Mouse (Mus musculus) heart, postnatal 4 days (tissue): ENCODE results near the gene Tapt1. TPM values are rescaled to one million over a fixed set of nuclear protein-coding genes. Genes with fewer than 3 reads are reported as not detected.

Source experiments
- DNase-seq: peaks from one replicate; pipeline ENCODE4 v3.0.0; 2021
- total RNA-seq, 2 experiments: library from RNA; stranded (reverse); gene quantifications; 2 replicates each; pipeline ENCODE4 v1.2.3; 2021

Gene Tapt1
- 10 to 100 TPM; 28.7 to 35.1 TPM for total RNA-seq

DNA sequence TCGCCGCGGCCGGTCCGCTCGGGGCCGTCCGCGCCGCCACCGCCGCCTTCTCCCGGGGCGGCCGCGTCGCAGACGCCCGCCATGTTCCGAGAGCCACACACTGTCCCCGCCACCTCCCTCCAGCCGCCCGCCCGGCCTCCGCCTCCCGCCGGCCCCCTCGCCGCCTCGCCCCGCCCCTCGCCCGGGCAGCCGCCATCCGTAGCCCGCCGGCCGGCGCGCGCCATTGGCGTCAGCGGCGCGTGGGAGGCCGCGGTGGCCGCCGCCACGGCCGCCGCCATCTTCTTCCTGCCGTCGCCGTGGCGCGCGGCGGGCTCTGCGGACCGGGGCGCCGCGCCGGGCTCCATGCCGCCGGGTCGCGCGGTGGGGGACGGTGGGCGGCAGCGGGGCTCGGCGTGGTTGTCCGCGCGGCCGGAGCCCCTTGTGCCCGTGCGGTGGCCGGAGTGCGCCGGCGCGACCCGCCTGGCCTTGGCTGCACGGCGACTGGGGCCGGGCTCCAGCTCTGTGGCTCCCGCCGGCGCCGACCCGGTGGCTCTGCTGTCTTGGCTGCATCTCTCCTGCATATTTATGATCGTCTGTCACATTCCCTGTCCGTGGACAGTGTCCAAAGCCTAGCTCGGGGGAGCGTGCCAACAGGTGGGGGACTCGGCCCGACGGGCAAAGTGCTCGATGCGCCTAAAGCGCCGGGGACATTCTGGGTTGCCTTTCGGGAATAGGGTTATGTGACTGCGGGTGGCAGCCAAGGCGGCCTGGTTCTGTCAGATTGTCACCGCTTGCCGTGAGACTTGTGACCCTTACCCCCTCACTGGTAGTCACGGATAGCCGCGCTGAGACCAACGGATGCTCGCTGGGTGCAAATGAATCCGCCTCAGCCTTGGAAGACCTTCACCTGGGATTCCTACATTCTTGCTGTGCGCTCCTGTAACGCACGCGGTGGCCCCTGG is at the start of gene Tapt1:
Tapt1 (minus strand) TSS at position 106 of the 941 bp plus-strand sequence.
- DNase-seq, result peak; percentile 93

DNA sequence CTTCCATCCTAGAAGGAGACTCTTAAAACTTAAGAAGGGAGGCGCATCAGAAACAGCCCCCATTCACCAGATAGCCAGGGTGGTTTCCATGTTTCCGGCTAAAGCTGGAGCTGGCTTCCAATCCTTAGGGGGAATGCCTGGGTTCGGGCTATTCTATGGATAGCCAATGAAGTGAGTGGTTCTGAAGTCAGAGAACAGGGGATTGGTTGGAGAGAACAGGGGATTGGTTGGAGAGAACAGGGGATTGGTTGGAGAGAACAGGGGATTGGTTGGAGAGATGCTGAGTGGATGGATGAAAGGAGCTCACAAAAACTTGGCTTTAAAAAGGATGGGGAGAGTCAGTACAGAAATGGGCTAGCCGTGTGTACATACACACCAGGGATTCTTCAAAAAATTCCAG is 45.1 kb upstream of the Tapt1 start:
- DNase-seq, result no peak

DNA sequence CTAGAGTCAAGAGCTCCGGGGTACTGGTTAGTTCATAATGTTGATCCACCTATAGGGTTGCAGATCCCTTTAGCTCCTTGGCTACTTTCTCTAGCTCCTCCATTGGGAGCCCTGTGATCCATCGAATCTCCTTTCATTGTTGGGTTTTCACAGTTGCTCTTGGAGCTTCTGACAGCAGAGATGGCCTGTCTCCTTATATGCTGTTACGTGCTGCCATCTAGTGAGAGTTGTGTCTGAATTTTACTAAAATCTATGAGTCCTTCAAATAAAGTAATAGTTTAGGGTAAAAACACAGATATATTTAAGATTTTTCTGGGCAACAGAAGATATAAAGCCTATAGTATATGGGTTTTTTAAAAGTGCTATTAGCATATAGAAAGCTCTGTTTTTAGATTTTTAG is 42.1 kb upstream of the Tapt1 start:
- peak; percentile 25 for DNase-seq

DNA sequence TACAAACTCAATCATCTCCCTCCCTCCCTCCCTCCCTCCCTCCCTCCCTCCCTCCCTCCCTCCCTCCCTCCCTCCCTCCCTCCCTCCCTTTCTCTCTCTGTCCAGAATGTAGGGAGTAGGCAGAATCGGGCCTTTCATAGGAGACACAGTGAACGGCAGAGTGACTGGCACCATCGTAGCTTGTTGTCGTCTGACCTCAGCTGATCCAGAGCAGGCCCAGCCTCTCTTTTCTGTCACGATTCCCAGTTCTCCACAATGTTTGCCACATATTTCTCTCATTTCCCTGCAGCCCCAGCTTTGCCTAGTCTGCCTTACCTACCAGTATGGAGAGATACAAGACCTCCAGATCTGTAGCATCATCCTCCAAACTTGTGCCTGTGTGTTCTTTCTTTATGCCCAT is 35.3 kb upstream of the Tapt1 start:
- no peak for DNase-seq

DNA sequence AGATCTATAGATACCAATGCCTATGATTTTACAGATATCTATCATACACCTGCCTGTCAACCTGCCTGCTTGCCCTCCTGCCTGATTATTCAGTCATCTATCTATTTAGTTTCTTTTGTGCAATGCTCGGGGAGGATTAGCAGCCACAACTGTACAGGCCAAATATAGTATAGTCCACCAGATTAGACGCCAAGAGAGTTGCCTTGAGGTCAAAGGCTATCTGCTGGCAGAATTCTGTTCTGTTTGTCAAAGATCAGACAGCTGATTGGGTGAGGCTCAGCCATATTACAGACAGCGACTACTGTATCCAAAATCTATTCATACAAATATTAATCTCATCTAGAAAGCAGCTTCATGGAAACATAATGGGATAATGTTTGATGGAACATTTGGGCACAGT is 34.7 kb upstream of the Tapt1 start:
- DNase-seq, result no peak

DNA sequence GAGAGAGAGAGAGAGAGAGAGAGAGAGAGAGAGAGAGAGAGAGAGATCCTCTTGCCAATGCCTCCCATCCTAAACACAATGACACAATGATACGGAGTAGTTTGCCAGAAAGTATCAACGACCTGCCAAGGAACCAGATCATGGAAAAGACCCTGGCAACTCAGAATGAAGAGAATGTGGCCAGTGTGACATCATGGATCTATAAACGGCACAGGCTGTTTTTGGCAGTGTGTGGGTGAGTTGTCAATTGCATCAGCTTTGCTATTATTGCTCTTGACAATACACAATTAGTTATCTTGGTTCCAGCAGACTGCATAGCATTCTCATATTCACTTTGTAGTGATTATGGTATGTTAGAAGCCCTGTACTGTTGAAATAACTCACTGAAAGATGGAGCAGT is 33.3 kb upstream of the Tapt1 start:
- DNase-seq, result no peak

DNA sequence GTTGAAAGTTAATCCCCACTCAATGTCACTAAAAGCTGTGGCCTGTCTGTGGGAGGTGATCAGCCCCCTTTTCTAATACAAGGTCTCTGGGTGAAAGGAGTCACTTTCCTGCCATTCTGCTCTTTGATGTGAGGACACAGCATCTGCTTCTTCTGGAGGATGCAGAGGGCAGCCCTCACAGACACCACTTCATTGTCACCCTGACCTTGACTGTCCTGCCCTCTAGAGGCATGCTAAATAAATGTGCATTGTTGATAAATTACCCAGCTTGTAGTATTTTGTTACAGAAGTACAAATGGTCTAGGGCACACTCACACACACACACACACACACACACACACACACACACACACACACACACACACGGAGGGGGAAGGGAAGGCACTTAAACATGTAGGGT is 31.7 kb upstream of the Tapt1 start:
- no peak for DNase-seq

DNA sequence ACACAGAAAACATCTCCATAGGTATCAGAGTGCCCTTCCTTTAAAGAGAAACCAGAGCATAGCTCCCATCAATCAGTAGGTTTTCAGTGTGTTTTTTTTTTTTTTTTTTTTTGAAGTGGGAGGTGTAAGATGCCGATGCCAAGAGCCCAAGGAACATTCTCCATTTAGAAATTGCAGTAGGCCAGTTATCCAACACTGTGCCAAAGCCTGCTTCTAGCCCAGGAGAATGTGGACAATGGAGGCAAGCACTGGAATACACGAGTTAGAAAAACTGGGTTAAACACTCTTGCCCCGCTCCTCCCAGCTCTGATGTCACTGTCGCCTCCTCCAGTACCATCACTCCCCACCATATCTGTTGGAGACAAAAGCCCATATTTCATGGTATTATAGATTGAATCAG is 31.0 kb upstream of the Tapt1 start:
- DNase-seq, result no peak

DNA sequence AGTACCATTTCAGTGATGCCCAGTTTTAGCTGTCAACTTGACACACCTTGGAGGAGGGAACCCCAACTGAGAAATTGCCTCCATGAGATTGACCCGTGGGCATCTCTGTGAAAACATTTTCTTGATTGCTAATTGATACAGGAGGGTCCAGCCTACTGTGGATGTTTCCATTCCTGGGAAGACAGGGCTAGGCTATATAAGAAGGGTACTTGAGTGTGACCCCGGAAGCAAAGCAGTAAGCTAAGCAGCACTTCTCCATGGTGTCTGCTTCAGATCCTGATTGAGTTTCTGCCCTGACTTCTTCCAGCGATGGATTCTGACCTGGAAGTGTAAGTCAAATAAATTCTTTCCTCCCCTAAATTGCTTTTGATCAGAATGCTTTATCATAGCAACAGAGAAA is 30.1 kb upstream of the Tapt1 start:
- no peak for DNase-seq

DNA sequence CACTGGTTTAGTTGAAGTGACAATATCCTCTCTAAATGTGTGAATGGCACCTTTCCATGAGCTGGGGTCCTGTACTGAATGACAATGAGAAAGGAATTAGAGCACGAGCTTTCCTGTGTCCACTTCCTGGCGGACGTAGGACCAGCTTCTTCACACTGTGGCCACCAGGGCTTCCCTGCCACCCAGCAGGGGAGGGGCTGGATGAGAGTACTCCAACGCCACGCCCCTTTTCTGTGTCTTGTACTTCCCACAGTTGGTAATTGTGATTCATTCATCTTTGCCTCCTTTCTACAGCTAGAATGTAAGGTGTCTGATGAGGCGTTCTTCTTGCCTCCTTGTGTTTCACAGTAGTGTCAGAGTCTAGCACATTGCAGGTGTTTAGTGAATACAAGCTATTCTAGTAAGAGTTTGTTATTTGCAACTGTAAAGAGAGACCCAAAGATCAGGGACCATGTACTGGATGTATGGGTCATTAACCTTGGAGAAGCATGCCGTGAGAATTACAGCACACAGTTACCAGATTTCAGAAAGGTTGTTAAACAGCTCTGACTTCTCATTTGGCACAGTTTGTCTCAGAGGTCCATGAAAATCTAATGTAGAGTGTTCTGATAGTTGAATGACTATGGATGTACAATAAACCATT is 29.5 kb upstream of the Tapt1 start:
- no peak for DNase-seq

DNA sequence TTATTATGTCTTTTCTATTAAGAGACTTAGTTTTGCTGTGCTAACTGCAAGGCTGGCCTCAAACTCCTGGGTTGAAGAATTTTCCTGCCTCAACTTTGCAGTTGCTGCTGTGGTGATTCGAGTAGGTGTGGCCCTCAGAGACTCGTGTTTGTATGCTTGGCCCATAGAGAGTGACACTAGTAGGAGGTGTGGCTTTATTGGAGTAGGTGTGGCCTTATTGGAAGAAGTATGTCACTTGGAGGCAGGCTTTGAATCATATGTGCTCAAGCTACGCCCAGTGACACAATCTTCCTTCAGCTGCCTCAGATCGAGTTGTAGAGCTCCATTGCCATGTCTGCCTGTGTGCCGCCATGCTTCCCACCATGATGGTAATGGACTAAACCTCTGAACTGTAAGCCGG is 27.0 kb upstream of the Tapt1 start:
- no peak for DNase-seq

DNA sequence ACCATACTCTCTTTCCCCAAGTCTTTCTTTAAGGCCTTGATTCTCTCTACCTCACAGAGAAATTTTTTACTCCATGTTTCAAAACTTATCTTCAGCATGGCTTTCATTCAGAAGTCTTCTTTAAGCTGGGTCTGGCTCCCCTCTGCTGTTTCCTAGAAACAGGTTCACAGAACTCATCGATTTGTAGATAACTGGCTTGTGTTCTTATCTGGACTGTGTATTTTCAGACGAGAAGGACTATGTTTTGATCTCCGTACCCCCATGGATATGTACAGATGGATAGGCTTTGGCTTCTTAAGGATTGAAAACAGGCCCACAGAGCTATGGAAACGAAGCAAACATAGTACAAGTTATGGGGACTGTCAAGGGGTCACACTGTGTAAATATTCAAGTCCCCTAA is 26.0 kb upstream of the Tapt1 start:
- no peak for DNase-seq

DNA sequence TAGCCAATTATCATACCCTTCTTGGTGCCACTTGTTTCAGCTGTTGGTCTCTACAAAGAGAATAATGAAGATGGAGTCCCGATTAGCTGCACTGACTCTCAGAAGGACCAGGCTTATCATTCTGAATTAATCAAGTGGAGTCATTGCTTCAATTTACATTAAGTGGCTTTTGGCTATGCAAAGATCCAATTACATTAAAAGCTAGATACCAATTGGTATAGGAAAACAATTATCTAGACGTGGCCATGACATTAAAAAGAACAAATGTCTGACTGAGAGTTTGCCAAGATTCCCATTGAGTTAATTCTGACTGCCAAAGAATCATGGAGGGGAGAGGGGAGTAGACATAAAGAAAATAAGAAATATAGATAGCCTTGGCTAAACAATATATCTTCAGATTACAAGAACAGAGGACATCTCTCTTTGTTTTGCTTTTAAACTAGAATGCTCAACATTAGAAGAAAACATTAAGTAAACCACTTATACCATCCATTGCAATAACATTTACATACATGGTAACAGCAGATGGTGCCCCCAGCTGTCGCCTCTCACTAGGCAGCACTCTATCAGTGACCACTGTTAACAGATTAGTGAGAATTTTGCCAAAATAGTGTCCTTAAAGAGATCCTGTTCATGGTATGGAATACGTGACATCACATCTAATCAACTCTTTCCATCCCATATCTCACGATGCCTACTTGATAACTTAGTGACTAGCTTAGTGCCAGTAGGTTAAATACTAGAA is 24.0 kb upstream of the Tapt1 start:
- no peak for DNase-seq

DNA sequence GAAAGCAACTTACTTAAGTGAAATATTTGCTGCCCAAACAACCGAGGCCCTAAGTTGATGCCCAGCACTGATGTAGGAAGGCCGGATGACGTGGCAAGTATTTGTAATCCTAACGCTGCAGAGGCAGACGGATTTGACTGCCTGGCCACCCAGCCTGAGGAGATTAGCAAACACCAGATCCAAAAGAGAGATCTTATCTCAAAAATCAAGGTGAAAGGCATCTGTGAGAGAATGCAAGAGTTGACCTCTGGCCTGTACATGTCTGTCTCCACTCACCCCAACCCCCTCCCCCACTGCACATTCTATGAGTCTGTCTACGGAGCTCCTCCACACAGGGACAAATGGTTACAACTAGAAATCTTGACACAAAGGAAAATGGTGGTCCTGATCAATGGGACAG is 22.9 kb upstream of the Tapt1 start:
- no peak for DNase-seq

DNA sequence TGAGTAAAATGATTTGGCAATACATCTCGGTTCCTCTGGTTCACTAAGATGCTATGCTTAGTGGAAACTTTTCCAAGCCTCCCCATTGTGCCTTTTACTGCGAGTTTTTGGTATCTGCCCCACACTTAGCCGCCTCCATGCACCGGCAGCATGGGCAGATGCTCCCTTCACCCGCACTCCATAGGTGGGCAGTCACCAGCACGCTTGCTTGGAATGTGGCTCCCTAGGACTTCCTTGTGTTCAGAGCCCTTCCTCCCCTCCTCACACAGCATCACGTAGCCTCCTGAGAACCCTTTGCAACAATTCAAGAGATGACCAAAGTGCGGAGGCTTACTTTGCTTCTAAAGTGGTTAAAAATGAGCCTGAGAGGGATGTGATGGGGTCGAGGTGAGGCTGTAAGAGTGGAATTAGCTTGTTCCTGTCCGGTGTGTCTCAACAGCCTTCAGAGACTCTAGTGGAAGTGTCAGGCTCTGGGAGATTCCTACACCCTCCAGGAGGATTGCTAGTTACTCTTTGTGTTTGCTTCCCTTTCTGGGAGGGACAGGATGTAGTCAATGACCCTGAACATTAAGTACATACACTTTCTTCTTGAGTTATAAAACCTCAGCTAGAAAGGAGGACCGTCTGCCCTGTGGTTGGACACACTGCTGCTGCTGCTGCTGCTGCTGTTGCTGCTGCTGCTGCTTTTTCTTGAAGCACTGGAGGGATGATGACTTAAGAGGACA is 20.2 kb upstream of the Tapt1 start:
- DNase-seq, result no peak

DNA sequence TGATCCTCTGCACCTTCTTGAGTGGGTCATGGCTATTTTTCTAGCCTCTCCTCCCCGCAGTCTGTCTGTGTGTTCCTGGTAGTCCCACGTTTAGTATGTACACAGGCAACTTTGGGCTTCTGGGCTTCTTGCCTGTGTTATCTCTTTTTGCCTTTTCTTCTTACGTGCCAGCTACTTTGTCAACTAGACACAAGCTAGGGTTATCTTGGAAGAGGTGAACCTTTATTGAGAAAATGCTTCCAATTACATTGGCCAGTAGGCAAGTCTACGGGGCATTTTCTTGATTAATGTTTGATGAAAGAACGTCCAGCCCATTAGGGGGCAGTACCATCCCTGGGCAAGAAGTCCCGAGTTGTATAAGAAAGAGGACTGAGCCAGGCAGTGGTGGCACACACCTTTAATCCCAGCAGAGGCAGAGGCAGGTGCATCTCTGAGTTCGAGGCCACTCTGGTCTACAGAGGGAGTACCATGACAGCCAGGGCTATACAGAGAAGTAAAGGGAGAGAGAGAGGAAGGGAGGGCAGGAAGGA is 18.5 kb upstream of the Tapt1 start:
- no peak for DNase-seq

DNA sequence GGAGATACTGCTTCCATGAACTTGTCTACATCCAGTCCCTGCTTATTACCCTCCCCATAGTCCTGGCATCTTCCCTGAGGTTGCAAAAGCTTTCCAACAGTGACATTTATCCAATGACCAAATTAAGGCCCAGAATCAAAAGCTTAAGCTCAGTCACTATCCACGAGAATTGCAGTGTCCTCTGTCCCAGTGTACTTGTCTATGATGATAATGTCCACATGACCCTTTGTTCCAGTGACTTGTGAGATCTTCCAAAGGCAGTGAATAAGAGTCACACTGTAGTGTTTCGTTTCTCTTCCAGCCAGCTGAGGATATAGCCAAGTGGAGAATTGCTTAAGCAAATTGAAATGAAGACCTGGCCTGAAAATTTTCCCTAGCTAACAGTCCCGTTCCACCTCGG is 16.4 kb upstream of the Tapt1 start:
- no peak for DNase-seq

DNA sequence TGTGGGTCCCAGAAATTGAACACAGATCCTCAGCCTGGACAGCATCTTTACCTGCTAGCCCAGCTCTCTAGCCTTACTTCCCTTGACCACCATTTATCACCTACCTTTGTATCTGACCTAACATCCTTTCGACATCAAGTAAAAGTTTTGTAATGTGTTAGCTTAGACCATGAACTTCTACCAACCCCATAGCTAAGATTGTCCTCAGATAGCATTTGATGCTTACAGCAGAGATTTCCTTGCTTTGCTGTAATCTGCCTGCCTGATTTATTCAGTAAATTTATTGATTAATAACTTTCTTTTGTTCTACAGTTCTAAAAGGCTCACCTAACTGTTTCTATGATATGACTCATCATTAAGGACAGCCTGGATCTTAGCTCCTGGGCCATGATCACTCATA is 15.3 kb upstream of the Tapt1 start:
- DNase-seq, result no peak

DNA sequence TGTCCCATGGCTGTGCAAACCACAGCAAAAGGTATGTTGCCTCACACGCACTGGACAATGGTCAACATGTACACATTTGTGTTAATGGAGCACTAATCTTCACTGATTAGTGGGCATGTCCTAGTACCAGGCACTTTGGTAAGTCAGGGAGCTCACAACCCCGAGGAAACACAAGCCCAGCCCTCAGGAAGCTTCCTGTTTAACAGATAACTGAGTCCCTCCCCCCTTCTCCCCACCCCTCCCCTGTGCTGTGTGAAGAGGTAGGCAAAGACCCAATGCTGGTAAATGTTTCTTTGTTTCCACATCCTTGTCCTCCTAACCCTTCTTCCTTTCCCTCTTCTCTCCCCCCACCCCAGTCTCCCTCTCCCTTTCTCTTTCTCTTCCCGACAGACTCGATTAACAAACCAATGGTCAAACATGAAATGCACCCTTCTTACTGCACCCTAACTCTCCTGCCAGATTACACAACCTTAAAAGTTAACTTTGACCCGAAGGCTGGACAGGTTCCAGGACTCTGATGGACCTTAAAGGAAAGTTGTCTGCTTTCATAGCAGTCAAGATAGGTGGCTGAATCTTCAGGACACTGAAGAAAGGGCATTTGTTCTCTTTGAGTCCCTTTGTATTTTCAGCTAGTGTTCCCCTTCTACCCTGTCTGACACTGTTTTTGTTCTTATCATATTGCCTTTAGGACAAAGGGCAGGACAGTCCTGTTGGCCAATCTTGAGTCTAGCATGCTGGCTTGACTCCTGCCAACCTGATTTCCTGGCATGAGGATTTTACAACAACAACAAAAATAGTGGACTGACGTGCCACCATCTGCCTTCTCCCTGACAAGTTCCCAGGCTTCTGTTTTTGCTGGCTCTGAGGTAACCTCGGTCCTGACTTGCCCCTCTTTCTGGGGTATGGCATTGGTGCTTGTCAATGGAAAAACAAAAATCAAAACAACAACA is 13.0 kb upstream of the Tapt1 start:
- no peak for DNase-seq

DNA sequence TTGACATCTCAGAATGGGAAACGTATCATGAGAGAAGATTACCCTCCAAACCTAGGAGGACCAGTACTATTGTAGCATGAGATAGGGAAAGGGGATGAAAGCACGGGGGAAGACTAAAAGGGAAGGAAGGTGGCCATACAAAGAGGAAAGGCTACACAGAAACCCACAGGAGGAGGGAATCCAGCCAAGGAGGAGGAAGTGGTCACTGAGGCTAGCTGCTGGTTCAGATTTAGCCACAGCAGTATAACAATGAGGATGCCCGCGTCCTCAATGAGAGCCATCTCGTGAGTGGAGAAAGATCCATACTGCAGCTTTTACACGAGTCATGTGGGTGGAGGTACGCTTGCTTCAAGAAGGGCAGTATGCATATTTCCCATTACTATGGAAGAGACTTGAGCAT is 11.8 kb upstream of the Tapt1 start:
- DNase-seq, result no peak

DNA sequence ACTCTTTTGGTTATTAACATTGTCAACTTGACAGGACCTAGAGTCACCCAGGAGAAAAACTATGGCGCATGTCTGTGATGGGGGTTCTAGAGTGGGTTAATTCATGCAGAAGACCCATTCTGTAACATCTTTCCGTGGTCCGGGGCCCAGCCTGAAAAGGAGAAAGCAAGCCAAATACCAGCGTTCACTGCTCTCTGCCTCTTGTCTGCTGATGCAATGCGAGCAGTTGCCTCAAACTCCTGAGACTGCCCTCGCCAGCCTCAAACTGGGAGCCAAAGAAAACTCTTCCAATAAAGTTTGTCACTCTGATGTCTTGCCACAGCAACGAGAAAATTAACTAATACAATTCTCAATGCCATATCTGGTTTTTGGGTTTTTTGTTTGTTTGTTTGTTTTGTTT is 8.2 kb upstream of the Tapt1 start:
- DNase-seq, result no peak
